Comparison of ENCODE assay signal across 10 mouse cellular contexts in the genomic region with DNA sequence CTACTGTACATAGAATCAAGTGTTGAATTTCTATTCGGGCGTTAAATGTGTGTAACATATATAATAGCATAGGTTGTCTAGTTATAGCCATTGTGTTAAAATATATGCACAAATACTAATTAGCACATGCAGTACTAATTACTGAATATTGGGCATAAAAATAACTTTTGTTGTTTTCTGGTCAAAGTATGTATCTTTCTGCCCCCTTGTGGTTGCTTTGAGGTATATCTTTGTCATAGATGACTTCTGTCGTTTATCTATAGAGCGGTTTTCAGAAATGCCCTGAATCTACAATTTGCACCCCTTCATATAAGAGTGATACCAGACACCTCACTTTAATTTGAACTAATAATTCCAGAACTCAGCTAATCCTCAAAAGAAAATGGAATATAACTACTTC.
DNase-seq lines count a peak whose midpoint lies in the region; ATAC-seq and TF ChIP-seq lines count a peak whose summit lies in the region.
"Had no signal": no experiment of that assay in that cellular context is flagged by ENCODE, and none has a peak within 500 bp of the region (broad histone marks: within the 10 kb centered on the region; RNA-seq: fewer than 3 reads in every experiment).

No protein-coding gene starts in this region.

- no peak overlapping the region for H3K9ac ChIP-seq in forebrain, postnatal 0 days
- no peak overlapping the region for H3K9ac ChIP-seq in forebrain, embryonic 15.5 days (replicated peaks)
- H3K9ac ChIP-seq in liver, postnatal 0 days (replicated peaks), result no peak overlapping the region
- H3K9ac ChIP-seq in liver, embryonic 11.5 days (ENCODE audit: low read depth, low read length), result no peak overlapping the region
- H3K9ac ChIP-seq: forebrain, embryonic 13.5 days had no signal

- no peak overlapping the region for H3K4me2 ChIP-seq in forebrain, postnatal 0 days (ENCODE audit: low read depth)
- no peak overlapping the region for H3K4me2 ChIP-seq in forebrain, embryonic 15.5 days (replicated peaks)
- no peak overlapping the region for H3K4me2 ChIP-seq in liver, postnatal 0 days (ENCODE audit: low read depth, low read length)
- H3K4me2 ChIP-seq in liver, embryonic 11.5 days, result no peak overlapping the region
- H3K4me2 ChIP-seq: forebrain, embryonic 13.5 days had no signal

- H3K27ac ChIP-seq in forebrain, postnatal 0 days (ENCODE audit: low read depth, low read length), result no peak overlapping the region
- H3K27ac ChIP-seq in forebrain, embryonic 15.5 days (replicated peaks), result no peak overlapping the region
- H3K27ac ChIP-seq in liver, postnatal 0 days (ENCODE audit: low read depth), result no peak overlapping the region
- H3K27ac ChIP-seq in liver, embryonic 11.5 days (ENCODE audit: low read depth, low read length), result no peak overlapping the region

- DNase-seq in forebrain, postnatal 0 days, result peak; percentile 66
- no peak for DNase-seq in liver, postnatal 0 days
- DNase-seq in liver, embryonic 11.5 days (ENCODE audit: low spot score), result no peak
- peak; percentile 45 for DNase-seq in NIH3T3 (ENCODE audit: low read depth)
- DNase-seq in thymus, postnatal 14 days, result no peak
- no peak for DNase-seq in Muller cell, postnatal 12 days (ENCODE audit: inconsistent ontology term)

- no peaks in the 10 kb centered on the region for H3K36me3 ChIP-seq in forebrain, postnatal 0 days (ENCODE audit: insufficient read depth)
- H3K36me3 ChIP-seq in forebrain, embryonic 15.5 days, result no peaks in the 10 kb centered on the region
- H3K36me3 ChIP-seq in liver, postnatal 0 days (replicated peaks; ENCODE audit: insufficient read depth, low read length), result no peaks in the 10 kb centered on the region; the same call in 1 of the 2 replicates
- H3K36me3 ChIP-seq in liver, embryonic 11.5 days (ENCODE audit: control insufficient read depth, insufficient read depth, low read length), result no peaks in the 10 kb centered on the region

- H3K4me3 ChIP-seq in forebrain, postnatal 0 days (ENCODE audit: low read depth, low read length), result no peak overlapping the region
- H3K4me3 ChIP-seq in forebrain, embryonic 15.5 days, result no peak overlapping the region
- H3K4me3 ChIP-seq in liver, postnatal 0 days (ENCODE audit: low read depth, low read length), result no peak overlapping the region
- H3K4me3 ChIP-seq in liver, embryonic 11.5 days (ENCODE audit: low read depth, low read length), result no peak overlapping the region
- H3K4me3 ChIP-seq: forebrain, embryonic 13.5 days had no signal

- H3K9me3 ChIP-seq in forebrain, postnatal 0 days (ENCODE audit: low read length), result no peaks in the 10 kb centered on the region
- H3K9me3 ChIP-seq in forebrain, embryonic 15.5 days, result no peaks in the 10 kb centered on the region
- no peaks in the 10 kb centered on the region for H3K9me3 ChIP-seq in liver, postnatal 0 days (ENCODE audit: low read length)
- H3K9me3 ChIP-seq in liver, embryonic 11.5 days (ENCODE audit: control insufficient read depth, low read length), result no peaks in the 10 kb centered on the region
- H3K9me3 ChIP-seq: forebrain, embryonic 13.5 days had no signal

- peak; percentile 67 for TF ChIP-seq CTCF in forebrain, postnatal 0 days (IDR thresholded peaks at IDR 0.05; ENCODE audit: low read depth)
- peak; percentile 60 for TF ChIP-seq CTCF in liver, postnatal 0 days (IDR thresholded peaks at IDR 0.05; ENCODE audit: low read depth)

- WGBS in forebrain, postnatal 0 days, result 53% methylated on average over 4 of the region's 4 CpGs
- 63% methylated on average over 4 of the region's 4 CpGs for WGBS in forebrain, embryonic 15.5 days
- WGBS in liver, postnatal 0 days (ENCODE audit: insufficient replicate concordance), result 67% methylated on average over 4 of the region's 4 CpGs
- 71% methylated on average over 4 of the region's 4 CpGs for WGBS in liver, embryonic 11.5 days

- ATAC-seq in forebrain, postnatal 0 days, result no peak
- no peak for ATAC-seq in forebrain, embryonic 15.5 days (replicated peaks)
- no peak for ATAC-seq in liver, postnatal 0 days
- no peak; the same call in 1 of the 2 replicates for ATAC-seq in liver, embryonic 11.5 days (replicated peaks; ENCODE audit: low FRiP score)
- peak; percentile 75 for ATAC-seq in megakaryocyte-erythroid progenitor cell, adult 5-6 weeks (replicated peaks; ENCODE audit: low FRiP score, low TSS enrichment, poor library complexity, severe bottlenecking)
- ATAC-seq: midbrain, embryonic 16.5 days had no signal

- no peak for TF ChIP-seq EP300 in liver, postnatal 0 days (IDR thresholded peaks at IDR 0.05; ENCODE audit: low read depth)

- no peaks in the 10 kb centered on the region for H3K27me3 ChIP-seq in forebrain, postnatal 0 days (ENCODE audit: insufficient read depth, low read length)
- no peaks in the 10 kb centered on the region for H3K27me3 ChIP-seq in forebrain, embryonic 15.5 days
- no peaks in the 10 kb centered on the region for H3K27me3 ChIP-seq in liver, postnatal 0 days (ENCODE audit: insufficient read depth, low read length)
- no peaks in the 10 kb centered on the region for H3K27me3 ChIP-seq in liver, embryonic 11.5 days (replicated peaks; ENCODE audit: control insufficient read depth, insufficient read depth, low read length)
- H3K27me3 ChIP-seq: forebrain, embryonic 13.5 days had no signal

- peaks cover 7% of the 10 kb centered on the region; the same call in 1 of the 2 replicates for H3K4me1 ChIP-seq in forebrain, postnatal 0 days (ENCODE audit: insufficient read depth)
- peaks cover 35% of the 10 kb centered on the region for H3K4me1 ChIP-seq in forebrain, embryonic 15.5 days
- no peaks in the 10 kb centered on the region for H3K4me1 ChIP-seq in liver, postnatal 0 days (ENCODE audit: insufficient read depth)
- H3K4me1 ChIP-seq in liver, embryonic 11.5 days (replicated peaks; ENCODE audit: control insufficient read depth, insufficient read depth, low read length), result no peaks in the 10 kb centered on the region

Comparison
In these comparisons a context has a peak if more than half of its experiments do, and no peak if none do; other contexts are left out.
1. DNase-seq: peak in forebrain, postnatal 0 days (single experiment) and NIH3T3 (single experiment); none in liver, postnatal 0 days (single experiment), liver, embryonic 11.5 days (single experiment), thymus, postnatal 14 days (single experiment) and Muller cell, postnatal 12 days (single experiment).